Mouse (Mus musculus) neural tube, embryonic 12.5 days (tissue): ENCODE data around the gene Xcr1. TPM values are rescaled to one million over a fixed set of nuclear protein-coding genes. Genes with fewer than 3 reads are reported as not detected.

Experiments
- ATAC-seq: fragments of 200-750 bp; cut with Nextera tagmentation; 2 replicates; pipeline ENCODE4 v1.8.0; 2017; ENCODE audit warnings: low read depth, mild to moderate bottlenecking, moderate TSS enrichment, moderate library complexity; ENCODE audit not compliant: low FRiP score
- H3K27ac ChIP-seq: fragments of 300-500 bp; sonication (generic); 2 replicates; pipeline ENCODE4 v1.5.1; 2016
- H3K27me3 ChIP-seq: fragments of 300-500 bp; sonication (generic); replicated peaks from 2 replicates; pipeline ENCODE4 v1.6.1; 2016; ENCODE audit warnings: mild to moderate bottlenecking
- H3K36me3 ChIP-seq: fragments of 300-500 bp; sonication (generic); 2 replicates; pipeline ENCODE4 v1.6.1; 2016; ENCODE audit warnings: mild to moderate bottlenecking
- H3K4me1 ChIP-seq: fragments of 300-500 bp; sonication (generic); 2 replicates; pipeline ENCODE4 v1.6.1; 2016
- H3K4me2 ChIP-seq: fragments of 300-500 bp; sonication (generic); replicated peaks from 2 replicates; pipeline ENCODE4 v1.6.1; 2016; ENCODE audit warnings: mild to moderate bottlenecking
- H3K4me3 ChIP-seq: fragments of 300-500 bp; sonication (generic); 2 replicates; pipeline ENCODE4 v1.5.1; 2016
- H3K9ac ChIP-seq: fragments of 300-500 bp; sonication (generic); 2 replicates; pipeline ENCODE4 v1.6.1; 2016; ENCODE audit warnings: mild to moderate bottlenecking
- H3K9me3 ChIP-seq: fragments of 300-500 bp; sonication (generic); 2 replicates; pipeline ENCODE4 v1.6.1; 2016; ENCODE audit warnings: mild to moderate bottlenecking
- WGBS: fragments of 180-500 bp; shearing (Covaris S2); methylation state at CpG from one replicate; pipeline ENCODE4 v1.1.7; 2016; 5-methylcytosine and 5-hydroxymethylcytosine counted together
- polyA plus RNA-seq: library from polyadenylated mRNA; unstranded; fragments of >200 nt; fragmentation: Nextera tagmentation; extraction: Ambion mirVana; gene quantifications from 2 replicates; pipeline ENCODE4 v1.2.1, GENCODE M21; 2016

The Xcr1 gene
- polyA plus RNA-seq, 1 experiment from 2014 or later: not detected

- H3K9ac ChIP-seq: no peak overlapping the region
- H3K9me3 ChIP-seq: no peaks in the 10 kb centered on the region
- WGBS: 99% methylated on average over 3 of the region's 3 CpGs
- no peak overlapping the region for H3K27ac ChIP-seq
- no peaks in the 10 kb centered on the region for H3K4me1 ChIP-seq
- no peak overlapping the region for H3K4me3 ChIP-seq
- no peak for ATAC-seq
- H3K27me3 ChIP-seq: no peaks in the 10 kb centered on the region
- peaks cover 17% of the 10 kb centered on the region for H3K36me3 ChIP-seq
- H3K4me2 ChIP-seq: no peak overlapping the region
Observed at GRCm38 (mm10) chr9:123811831-123812230, 50.0 kb downstream of the Xcr1 start.

DNA sequence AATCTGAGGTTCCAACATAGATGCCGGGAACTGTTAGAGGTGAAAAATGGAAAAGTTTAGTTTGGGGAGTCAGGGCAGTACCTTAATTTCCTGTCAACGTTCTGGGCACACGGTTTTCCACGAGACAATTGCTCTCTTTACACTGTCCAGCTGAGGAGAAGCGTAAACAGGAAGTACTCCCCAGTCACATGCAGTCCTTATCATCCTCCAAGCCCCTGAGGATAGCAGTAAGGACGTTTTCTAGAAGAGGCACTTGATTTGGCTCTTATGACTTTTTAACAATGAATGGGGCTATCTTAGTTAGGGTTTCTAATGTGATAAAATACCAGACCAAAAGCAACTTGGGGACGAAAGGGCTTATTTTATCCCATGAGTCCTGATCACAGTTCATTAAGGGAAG lies 53.2 kb downstream of the Xcr1 start:
- Histone ChIP-seq H3K4me3 (no peak overlapping the region), H3K27ac (no peak overlapping the region), H3K9ac (no peak overlapping the region), H3K4me1 (no peaks in the 10 kb centered on the region), H3K36me3 (peaks cover 10% of the 10 kb centered on the region), H3K9me3 (no peaks in the 10 kb centered on the region), H3K27me3 (no peaks in the 10 kb centered on the region), H3K4me2 (no peak overlapping the region)
- ATAC-seq: no peak
- WGBS: 76% methylated on average over 7 of the region's 7 CpGs

GRCm38 (mm10) chr9:123806267-123806666 lies 55.6 kb downstream of the Xcr1 start, which contains the start of gene Cxcr6:
TSS of gene Cxcr6 (plus strand) at chr9:123806475.
- Histone ChIP-seq H3K4me1 (no peaks in the 10 kb centered on the region), H3K9ac (no peak within 1 kb of the TSS), H3K9me3 (no peaks in the 10 kb centered on the region), H3K36me3 (peaks cover 7% of the 10 kb centered on the region), H3K4me2 (no peak within 1 kb of the TSS), H3K27me3 (no peaks in the 10 kb centered on the region), H3K27ac (no peak within 1 kb of the TSS), H3K4me3 (no peak within 1 kb of the TSS)
- WGBS: 95% methylated on average over 5 of the region's 5 CpGs
- ATAC-seq: no peak

DNA sequence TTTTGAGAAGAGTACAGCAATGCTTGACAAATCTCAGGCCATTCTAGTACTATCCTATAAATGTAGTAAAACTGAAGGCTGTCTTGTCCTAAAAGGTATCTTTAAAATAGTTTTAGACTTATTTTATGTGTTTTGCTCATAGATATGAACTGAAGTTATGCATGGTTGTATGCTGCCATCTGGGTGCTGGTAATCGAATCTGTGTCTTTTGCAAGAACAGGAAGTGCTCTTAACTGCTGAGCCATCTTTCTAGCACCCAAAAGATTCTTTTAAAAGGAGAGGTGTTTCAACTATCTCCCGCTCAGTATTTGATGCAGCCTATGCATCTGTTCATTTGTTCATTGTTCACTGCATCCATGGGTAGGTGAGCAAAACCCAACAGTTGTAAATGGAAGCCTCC lies 56.6 kb downstream of the Xcr1 start:
- Histone ChIP-seq H3K36me3 (peaks cover 13% of the 10 kb centered on the region), H3K9me3 (no peaks in the 10 kb centered on the region), H3K27ac (no peak overlapping the region), H3K4me3 (no peak overlapping the region), H3K27me3 (no peaks in the 10 kb centered on the region), H3K9ac (no peak overlapping the region), H3K4me2 (no peak overlapping the region), H3K4me1 (no peaks in the 10 kb centered on the region)
- whole genome bisulfite sequencing: 90% methylated on average over 2 of the region's 2 CpGs
- ATAC-seq: no peak

DNA sequence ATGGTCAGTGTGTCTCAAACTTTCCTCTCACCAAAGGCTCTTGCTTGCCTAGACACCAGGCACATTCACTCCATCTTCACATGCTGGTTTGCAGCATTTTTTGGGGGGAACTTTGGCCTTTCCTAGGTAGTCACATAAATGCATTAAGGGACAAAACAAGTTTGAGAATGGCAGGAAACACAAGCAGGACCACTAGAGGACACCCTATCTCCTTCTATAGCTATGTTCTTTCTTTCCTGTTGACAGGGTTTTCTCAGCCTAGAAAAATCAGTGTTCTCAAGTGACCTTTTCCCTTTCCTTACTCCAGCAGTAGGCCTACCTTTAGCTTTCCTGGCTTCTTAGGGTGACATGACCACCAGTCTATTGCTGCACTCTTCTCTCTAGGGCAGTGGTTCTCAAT lies 58.9 kb downstream of the Xcr1 start:
- no peak for ATAC-seq
- no peak overlapping the region for H3K4me3 ChIP-seq
- H3K27ac ChIP-seq: no peak overlapping the region

DNA sequence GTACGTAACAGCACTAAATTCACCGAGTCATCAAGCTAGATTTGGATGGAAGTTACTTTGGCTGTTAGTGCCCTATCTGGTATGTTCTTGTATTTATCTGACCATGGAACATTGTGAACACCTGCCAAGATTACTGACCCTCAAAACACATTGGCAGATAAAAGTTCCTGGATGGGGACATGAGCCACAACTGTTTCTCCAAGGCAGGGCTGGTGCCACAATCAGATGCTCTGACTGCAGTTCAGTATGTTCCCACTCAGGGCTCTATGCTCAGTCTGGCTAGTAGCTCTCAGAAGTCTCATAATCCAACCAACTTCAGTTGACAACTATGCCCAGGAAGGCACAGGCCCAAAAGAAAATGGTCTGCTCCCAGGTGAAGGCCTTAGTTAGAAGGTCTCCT lies 59.4 kb downstream of the Xcr1 start:
- Histone ChIP-seq H3K9ac (no peak overlapping the region), H3K27ac (no peak overlapping the region), H3K36me3 (peaks cover 10% of the 10 kb centered on the region), H3K9me3 (no peaks in the 10 kb centered on the region), H3K27me3 (no peaks in the 10 kb centered on the region), H3K4me1 (no peaks in the 10 kb centered on the region), H3K4me2 (no peak overlapping the region), H3K4me3 (no peak overlapping the region)
- WGBS: 94% methylated on average over 2 of the region's 2 CpGs
- no peak for ATAC-seq

More for the DNA sequence above, 58.9 kb downstream of the Xcr1 start:
- Histone ChIP-seq H3K4me2 (no peak overlapping the region), H3K4me1 (no peaks in the 10 kb centered on the region), H3K36me3 (peaks cover 10% of the 10 kb centered on the region), H3K9me3 (no peaks in the 10 kb centered on the region), H3K9ac (no peak overlapping the region), H3K27me3 (no peaks in the 10 kb centered on the region)

Other genes with a start within 250 kb of the Xcr1 start
- gene Slc6a20b, start 229.5 kb downstream of the Xcr1 start, polyA plus RNA-seq: 0.22 and 0.24 TPM in 2 replicates
- 0.08 and 0.15 TPM in 2 replicates for gene Ccr9, start 183.6 kb downstream of the Xcr1 start, polyA plus RNA-seq
- 1.2 and 1.3 TPM in 2 replicates for gene Slc6a20a, start 183.1 kb downstream of the Xcr1 start, polyA plus RNA-seq
- gene Lztfl1, start 144.3 kb downstream of the Xcr1 start, polyA plus RNA-seq: 49.9 and 54.9 TPM in 2 replicates
- 0.20 TPM in 1 of 2 replicates, not detected in the other for gene Cxcr6, start 55.6 kb downstream of the Xcr1 start, polyA plus RNA-seq
- 9.1 and 9.6 TPM in 2 replicates for gene Fyco1, start 10.1 kb downstream of the Xcr1 start, polyA plus RNA-seq
- 1.3 TPM in 2 replicates for gene Ccr1, start 106.7 kb upstream of the Xcr1 start, polyA plus RNA-seq
- not detected in 2 replicates for gene Ccr1l1, start 116.4 kb upstream of the Xcr1 start, polyA plus RNA-seq
- gene Ccr3, start 159.9 kb upstream of the Xcr1 start, polyA plus RNA-seq: not detected in 2 replicates
- gene Ccr2, start 239.9 kb upstream of the Xcr1 start, polyA plus RNA-seq: 0.28 and 0.42 TPM in 2 replicates